Mouse (Mus musculus) heart, adult 2 months (tissue): Measurements from ENCODE around the gene Snx32.

Experiments
- CTCF ChIP-seq: fragments of 200-600 bp; IDR thresholded peaks from 2 replicates; pipeline ENCODE4 v1.8.1; 2022; ENCODE audit warnings: antibody characterized with exemption, mild to moderate bottlenecking, moderate library complexity
- EP300 ChIP-seq: fragments of 200-500 bp; IDR thresholded peaks from 2 replicates; pipeline ENCODE4 v1.6.1; 2011; ENCODE audit warnings: low read depth, low read length, control low read depth; ENCODE audit not compliant: insufficient read depth

- TF ChIP-seq CTCF (no peak), EP300 (no peak)
These were observed 32.6 kb downstream of the Snx32 start for GRCm38 (mm10) chr19:5477668-5478300.
